Mouse (Mus musculus) MEL (cell line): ENCODE data around the gene Fryl. TPM values are rescaled to one million over a fixed set of nuclear protein-coding genes. Genes with fewer than 3 reads are reported as not detected.

ENCODE experiments used
- DNase-seq: peaks from one replicate; pipeline ENCODE4 v3.0.0; 2011; ENCODE audit warnings: low read depth, low spot score
- H3K27ac ChIP-seq: 2 replicates; pipeline ENCODE4 v1.5.1; 2012; ENCODE audit warnings: low read depth, mild to moderate bottlenecking, control low read depth, low read length, moderate library complexity; ENCODE audit not compliant: control insufficient read depth
- H3K27me3 ChIP-seq, 2 experiments: fragments of 150-350 bp in 1 of 2; sonication (generic) in 1 of 2; 2 replicates each; pipeline ENCODE4 v1.6.1; 2012; ENCODE audit warnings: low read length in 2 of 2, mild to moderate bottlenecking in 2 of 2, improper control_type of control experiment in 1 of 2, moderate library complexity in 1 of 2; ENCODE audit not compliant: insufficient read depth in 2 of 2, control insufficient read depth in 1 of 2
- H3K36me3 ChIP-seq, 2 experiments: 2 replicates each; pipeline ENCODE4 v1.6.1; 2012 to 2014; ENCODE audit warnings: low read length in 2 of 2, improper control_type of control experiment in 1 of 2, inconsistent platforms in 1 of 2, mild to moderate bottlenecking in 1 of 2; ENCODE audit not compliant: insufficient read depth in 2 of 2, control insufficient read depth in 1 of 2
- H3K4me1 ChIP-seq, 2 experiments: fragments of 150-350 bp in 1 of 2; sonication (generic) in 1 of 2; 2 replicates each; pipeline ENCODE4 v1.6.1; 2012; ENCODE audit warnings: low read length in 2 of 2, improper control_type of control experiment in 1 of 2, mild to moderate bottlenecking in 1 of 2; ENCODE audit not compliant: insufficient read depth in 2 of 2, control insufficient read depth in 1 of 2
- H3K4me3 ChIP-seq, 2 experiments: fragments of 150-350 bp in 1 of 2; sonication (generic) in 1 of 2; 2 replicates each; pipeline ENCODE4 v1.5.1; 2012; ENCODE audit warnings: low read depth in 2 of 2, low read length in 2 of 2, mild to moderate bottlenecking in 2 of 2, moderate library complexity in 2 of 2, control low read depth in 1 of 2, improper control_type of control experiment in 1 of 2; ENCODE audit not compliant: control insufficient read depth in 1 of 2, insufficient read depth in 1 of 2
- H3K79me2 ChIP-seq: 2 replicates; pipeline ENCODE4 v1.6.1; 2012; ENCODE audit warnings: mild to moderate bottlenecking, low read length, moderate library complexity; ENCODE audit not compliant: control insufficient read depth, poor library complexity, insufficient read depth
- H3K9ac ChIP-seq: 2 replicates; pipeline ENCODE4 v1.6.1; 2012; ENCODE audit warnings: low read depth, mild to moderate bottlenecking, control low read depth, low read length, moderate library complexity; ENCODE audit not compliant: control insufficient read depth, poor library complexity, severe bottlenecking
- H3K9me3 ChIP-seq: fragments of 150-350 bp; sonication (generic); replicated peaks from 2 replicates; pipeline ENCODE4 v1.6.1; 2012; ENCODE audit warnings: mild to moderate bottlenecking, low read length, improper control_type of control experiment, moderate library complexity; ENCODE audit not compliant: insufficient read depth
- CHD1 ChIP-seq: IDR thresholded peaks from 2 replicates; pipeline ENCODE4 v1.6.1; 2012; ENCODE audit warnings: low read depth, mild to moderate bottlenecking, inconsistent platforms, low read length, improper control_type of control experiment
- CHD2 ChIP-seq: IDR thresholded peaks from 2 replicates; pipeline ENCODE4 v1.6.1; 2011; ENCODE audit warnings: low read length, improper control_type of control experiment
- CTCF ChIP-seq, 3 experiments: IDR thresholded peaks in 2 of 3; conservative IDR thresholded peaks in 1 of 3; 2 replicates each; pipeline ENCODE4 v1.5.1; 2011 to 2012; ENCODE audit warnings: low read length in 3 of 3, low read depth in 2 of 3, mild to moderate bottlenecking in 2 of 3, improper control_type of control experiment in 1 of 3, inconsistent platforms in 1 of 3, mixed read lengths in 1 of 3, moderate library complexity in 1 of 3; ENCODE audit not compliant: control insufficient read depth in 1 of 3, insufficient read depth in 1 of 3, poor library complexity in 1 of 3, severe bottlenecking in 1 of 3
- E2F4 ChIP-seq: IDR thresholded peaks from 2 replicates; pipeline ENCODE4 v1.6.1; 2011; ENCODE audit warnings: low read depth, low read length, improper control_type of control experiment, borderline replicate concordance
- ELF1 ChIP-seq: IDR thresholded peaks from 2 replicates; pipeline ENCODE4 v1.6.1; 2014; ENCODE audit warnings: low read depth, mild to moderate bottlenecking, inconsistent platforms, low read length, improper control_type of control experiment, moderate library complexity
- EP300 ChIP-seq, 2 experiments: IDR thresholded peaks; 2 replicates each; pipeline ENCODE4 v1.6.1; 2011; ENCODE audit warnings: improper control_type of control experiment in 2 of 2, low read length in 2 of 2, low read depth in 1 of 2, mild to moderate bottlenecking in 1 of 2
- ETS1 ChIP-seq: IDR thresholded peaks from 2 replicates; pipeline ENCODE4 v1.6.1; 2012; ENCODE audit warnings: low read depth, mild to moderate bottlenecking, inconsistent platforms, low read length, improper control_type of control experiment, moderate library complexity
- GATA1 ChIP-seq: IDR thresholded peaks from 2 replicates; pipeline ENCODE4 v1.6.1; 2011; ENCODE audit warnings: low read depth, low read length, improper control_type of control experiment
- HCFC1 ChIP-seq: IDR thresholded peaks from 2 replicates; pipeline ENCODE4 v1.6.1; 2012; ENCODE audit warnings: low read depth, mild to moderate bottlenecking, inconsistent platforms, low read length, improper control_type of control experiment, moderate library complexity
- JUND ChIP-seq: IDR thresholded peaks from 2 replicates; pipeline ENCODE4 v1.6.1; 2011; ENCODE audit warnings: low read depth, mild to moderate bottlenecking, improper control_type of control experiment, low read length
- KAT2A ChIP-seq: conservative IDR thresholded peaks from 2 replicates; pipeline ENCODE4 v1.6.1; 2012; ENCODE audit warnings: low read depth, low read length, improper control_type of control experiment, inconsistent platforms
- MAFK ChIP-seq: IDR thresholded peaks from 2 replicates; pipeline ENCODE4 v1.6.1; 2011; ENCODE audit warnings: low read depth, mild to moderate bottlenecking, low read length, improper control_type of control experiment, borderline replicate concordance
- MAX ChIP-seq: IDR thresholded peaks from 2 replicates; pipeline ENCODE4 v1.6.1; 2011; ENCODE audit warnings: low read length, improper control_type of control experiment
- MEF2A ChIP-seq: IDR thresholded peaks from 2 replicates; pipeline ENCODE4 v1.6.1; 2014; ENCODE audit warnings: low read depth, mild to moderate bottlenecking, inconsistent platforms, low read length, improper control_type of control experiment; ENCODE audit not compliant: poor library complexity, insufficient replicate concordance, severe bottlenecking; ENCODE audit errors: extremely low read depth
- MXI1 ChIP-seq: IDR thresholded peaks from 2 replicates; pipeline ENCODE4 v1.6.1; 2011; ENCODE audit warnings: mild to moderate bottlenecking, low read depth, low read length, improper control_type of control experiment
- MYC ChIP-seq: IDR thresholded peaks from 2 replicates; pipeline ENCODE4 v1.6.1; 2011; ENCODE audit warnings: low read depth, mild to moderate bottlenecking, low read length, improper control_type of control experiment, moderate library complexity
- NELFE ChIP-seq: IDR thresholded peaks from 2 replicates; pipeline ENCODE4 v1.6.1; 2011; ENCODE audit warnings: low read depth, low read length, improper control_type of control experiment
- POLR2AphosphoS2 ChIP-seq: IDR thresholded peaks from 2 replicates; pipeline ENCODE4 v1.6.1; 2011; ENCODE audit warnings: low read length, improper control_type of control experiment
- POLR2AphosphoS5 ChIP-seq: IDR thresholded peaks from 2 replicates; pipeline ENCODE4 v1.6.1; 2012; ENCODE audit warnings: low read depth, borderline replicate concordance, mild to moderate bottlenecking, inconsistent platforms, low read length, moderate library complexity, mixed read lengths
- RAD21 ChIP-seq: IDR thresholded peaks from 2 replicates; pipeline ENCODE4 v1.6.1; 2011; ENCODE audit warnings: mild to moderate bottlenecking, low read depth, low read length, improper control_type of control experiment
- RCOR1 ChIP-seq: IDR thresholded peaks from 2 replicates; pipeline ENCODE4 v1.6.1; 2012; ENCODE audit warnings: low read depth, mild to moderate bottlenecking, inconsistent platforms, low read length, improper control_type of control experiment
- SIN3A ChIP-seq: IDR thresholded peaks from 2 replicates; pipeline ENCODE4 v1.6.1; 2012; ENCODE audit warnings: low read length, improper control_type of control experiment, inconsistent platforms
- SMC3 ChIP-seq: IDR thresholded peaks from 2 replicates; pipeline ENCODE4 v1.6.1; 2011; ENCODE audit warnings: low read depth, low read length, improper control_type of control experiment
- TAL1 ChIP-seq: IDR thresholded peaks from 2 replicates; pipeline ENCODE4 v1.6.1; 2012; ENCODE audit warnings: mild to moderate bottlenecking, inconsistent platforms, low read length, moderate library complexity, mixed read lengths
- TBP ChIP-seq: IDR thresholded peaks from 2 replicates; pipeline ENCODE4 v1.8.0; 2011; ENCODE audit warnings: low read depth, low read length, improper control_type of control experiment
- TCF12 ChIP-seq: IDR thresholded peaks from 2 replicates; pipeline ENCODE4 v1.6.1; 2014; ENCODE audit warnings: low read depth, mild to moderate bottlenecking, inconsistent platforms, low read length, improper control_type of control experiment, moderate library complexity
- UBTF ChIP-seq: IDR thresholded peaks from 2 replicates; pipeline ENCODE4 v1.6.1; 2012; ENCODE audit warnings: low read depth, mild to moderate bottlenecking, inconsistent platforms, low read length, improper control_type of control experiment, moderate library complexity, borderline replicate concordance; ENCODE audit not compliant: insufficient read depth
- USF1 ChIP-seq: IDR thresholded peaks from 2 replicates; pipeline ENCODE4 v1.6.1; 2014; ENCODE audit warnings: low read depth, mild to moderate bottlenecking, inconsistent platforms, low read length, improper control_type of control experiment, moderate library complexity
- USF2 ChIP-seq, 2 experiments: IDR thresholded peaks; 2 replicates each; pipeline ENCODE4 v1.6.1; 2011 to 2012; ENCODE audit warnings: improper control_type of control experiment in 2 of 2, low read length in 2 of 2, borderline replicate concordance in 1 of 2, inconsistent platforms in 1 of 2, low read depth in 1 of 2, mild to moderate bottlenecking in 1 of 2; ENCODE audit not compliant: insufficient read depth in 1 of 2
- ZC3H11A ChIP-seq: IDR thresholded peaks from 2 replicates; pipeline ENCODE4 v1.6.1; 2012; ENCODE audit warnings: low read depth, mild to moderate bottlenecking, inconsistent platforms, low read length, improper control_type of control experiment
- ZKSCAN1 ChIP-seq: IDR thresholded peaks from 2 replicates; pipeline ENCODE4 v1.6.1; 2012; ENCODE audit warnings: low read depth, mild to moderate bottlenecking, inconsistent platforms, low read length, improper control_type of control experiment, moderate library complexity
- ZMIZ1 ChIP-seq: IDR thresholded peaks from 2 replicates; pipeline ENCODE4 v1.6.1; 2012; ENCODE audit warnings: low read depth, mild to moderate bottlenecking, inconsistent platforms, low read length, improper control_type of control experiment, moderate library complexity
- ZNF384 ChIP-seq: IDR thresholded peaks from 2 replicates; pipeline ENCODE4 v1.6.1; 2012; ENCODE audit warnings: low read depth, mild to moderate bottlenecking, inconsistent platforms, low read length, improper control_type of control experiment
- polyA plus RNA-seq, 2 experiments: library from polyadenylated mRNA; stranded (reverse) in 1 of 2; unstranded in 1 of 2; fragments of >175 nt in 1 of 2; fragments of >200 nt in 1 of 2; gene quantifications; 2 replicates each; pipeline versions ENCODE4 v1.2.1 to v1.2.4; 2012; ENCODE audit warnings: low replicate concordance in 2 of 2, low read depth in 1 of 2; ENCODE audit not compliant: insufficient read length in 2 of 2, insufficient read depth in 1 of 2, missing spikeins in 1 of 2
- total RNA-seq: library from RNA; depleted of rRNA; stranded (reverse); fragments of 300-350 nt; gene quantifications from 2 replicates; pipeline ENCODE4 v1.2.3, GENCODE M21; 2012

Fryl gene
- total and polyA plus RNA-seq, 3 experiments, result 18.8 to 188 (median 39.7) TPM

DNA sequence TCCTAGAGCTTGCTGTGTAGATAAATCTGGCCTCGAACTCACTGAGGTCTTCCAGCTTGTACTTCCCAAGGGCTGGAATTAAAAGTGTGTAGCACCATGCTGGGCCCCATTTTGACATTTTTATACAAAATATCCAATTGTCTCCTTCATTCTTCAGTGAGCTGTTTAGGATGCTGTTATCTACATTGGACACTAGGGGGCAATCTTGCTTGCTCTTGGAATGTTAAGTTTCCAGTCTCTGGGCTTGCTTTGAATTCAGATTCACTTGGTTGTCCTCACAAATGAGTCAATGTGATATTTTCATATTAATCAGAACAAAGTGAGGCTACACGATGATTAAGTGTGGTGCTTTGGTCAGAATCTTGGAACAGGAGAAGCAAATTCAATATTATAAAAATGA lies 272.3 kb downstream of the Fryl start:
- Histone ChIP-seq H3K27me3 (no peaks in the 10 kb centered on the region), H3K79me2 (no peaks in the 10 kb centered on the region), H3K27ac (no peak overlapping the region), H3K36me3 (no peaks in the 10 kb centered on the region), H3K4me3 (no peak overlapping the region), H3K9me3 (no peaks in the 10 kb centered on the region), H3K9ac (no peak overlapping the region), H3K4me1 (no peaks in the 10 kb centered on the region)
- DNase-seq, result peak; percentile 77
- TF ChIP-seq JUND (no peak), MAX (no peak), ZKSCAN1 (no peak), ELF1 (no peak), RAD21 (peak; percentile 95), MAFK (no peak), UBTF (no peak), HCFC1 (no peak), POLR2AphosphoS2 (no peak), CTCF (IDR thresholded peaks at IDR 0.05 in 2 of 3, conservative IDR thresholded peaks at IDR 0.05 in 1 of 3; ENCODE audit: control insufficient read depth in 1 of 3, insufficient read depth in 1 of 3, low read depth in 2 of 3, low read length in 3 of 3, poor library complexity in 1 of 3, severe bottlenecking in 1 of 3) (peak; percentile 34 to 97 (median 80)), MEF2A (no peak), KAT2A (no peak), SIN3A (no peak), RCOR1 (no peak), USF2 (IDR thresholded peaks at IDR 0.05; ENCODE audit: borderline replicate concordance in 1 of 2, insufficient read depth in 1 of 2, low read depth in 1 of 2, low read length in 2 of 2) (no peak), MXI1 (no peak; the same call in 1 of the 2 replicates), E2F4 (no peak), ZNF384 (peak; percentile 69), GATA1 (no peak), USF1 (no peak), CHD2 (no peak), TBP (no peak), ETS1 (no peak), SMC3 (peak; percentile 95), MYC (no peak), TCF12 (no peak), NELFE (no peak), CHD1 (no peak), ZMIZ1 (no peak), POLR2AphosphoS5 (no peak), ZC3H11A (peak; percentile 96), TAL1 (no peak), EP300 (IDR thresholded peaks at IDR 0.05; ENCODE audit: low read depth in 1 of 2, low read length in 2 of 2) (no peak)
